Mouse (Mus musculus): Measurements from ENCODE around the gene Ngef.

DNA sequence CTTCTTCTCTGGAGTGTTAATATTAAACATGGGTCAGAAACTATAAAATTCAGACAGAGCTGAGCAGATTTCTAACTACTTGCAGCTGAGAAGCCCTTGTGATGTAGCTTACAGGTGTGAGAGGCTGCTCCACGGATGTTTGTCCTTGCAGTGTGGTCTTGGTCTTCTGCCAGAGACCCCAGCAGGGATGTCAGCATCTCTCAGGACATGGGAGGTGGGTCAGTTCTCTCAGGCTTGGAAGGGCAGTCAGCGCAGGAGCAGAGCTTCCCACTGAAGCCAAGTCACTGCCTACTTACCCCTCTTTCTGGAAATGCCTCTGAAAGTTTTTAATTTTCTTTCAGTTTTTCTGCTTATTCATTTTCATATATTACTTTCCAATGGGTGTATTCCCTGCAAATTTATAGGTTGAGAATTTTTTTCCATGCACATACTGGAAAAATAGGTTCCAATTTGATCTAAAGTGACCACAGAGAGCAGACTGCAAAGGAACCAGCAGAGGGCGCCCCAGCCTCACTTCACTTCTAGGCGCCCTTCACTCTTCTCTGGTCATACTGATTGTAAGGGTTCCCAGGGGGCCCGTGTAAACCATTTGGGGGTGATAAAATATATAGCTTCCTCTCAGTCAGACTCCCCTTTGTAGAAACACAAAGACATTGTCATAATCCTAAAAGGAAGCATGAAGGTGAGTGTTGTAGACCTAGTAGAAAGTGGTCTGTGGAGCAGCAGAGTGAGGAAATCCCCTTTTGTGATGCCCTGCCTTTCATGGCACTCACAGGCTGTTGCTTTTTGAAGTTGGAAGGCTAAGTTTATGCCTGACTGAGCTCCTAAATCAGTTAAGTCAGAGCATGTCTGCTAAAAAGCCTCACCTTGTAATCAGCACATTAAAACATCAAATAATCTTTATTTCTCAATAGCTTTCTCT is 126.2 kb downstream of the Ngef start:
- no peak for TF ChIP-seq POLR2A (IDR thresholded peaks at IDR 0.05; ENCODE audit: extremely low read depth, insufficient read depth, low read length)
- TF ChIP-seq CTCF (IDR thresholded peaks at IDR 0.05; ENCODE audit: extremely low read depth, insufficient read depth, low read length), result peak; percentile 61
